Mouse (Mus musculus): ENCODE measurements at regions not wholly inside any gene's neighbourhood (a gene's known extent, or its start where the extent isn't known, plus 50 kb on each side); places are given as distances from the start of the nearest gene placed in this dataset.
A peak's percentile ranks its signal among the peaks of the same experiment; 100 is the strongest.

GRCm38 (mm10) chr12:79945899-79946298, 166.9 kb downstream of the Zfp36l1 start:
- ATAC-seq (ENCODE audit: low FRiP score, low TSS enrichment): no peak
- H3K9ac ChIP-seq (ENCODE audit: low read length): no peak overlapping the region
- DNase-seq (ENCODE audit: low spot score): no peak
- peak overlapping the region; percentile 95 for H3K27ac ChIP-seq (replicated peaks)
- no peak overlapping the region for H3K4me3 ChIP-seq (ENCODE audit: low read depth, low read length)
- no peaks in the 10 kb centered on the region for H3K27me3 ChIP-seq (ENCODE audit: control insufficient read depth, insufficient read depth, low read length)
- no peaks in the 10 kb centered on the region for H3K36me3 ChIP-seq (ENCODE audit: control insufficient read depth, insufficient read depth, low read length)
- peaks cover 11% of the 10 kb centered on the region for H3K4me1 ChIP-seq (replicated peaks; ENCODE audit: control insufficient read depth, insufficient read depth)
- 72% methylated on average over 4 of the region's 4 CpGs for WGBS
- no peak for TF ChIP-seq CTCF (IDR thresholded peaks at IDR 0.05; ENCODE audit: low read depth)
- TF ChIP-seq EP300 (optimal IDR thresholded peaks at IDR 0.05): no peak
- no peaks in the 10 kb centered on the region for H3K9me3 ChIP-seq (ENCODE audit: control insufficient read depth, low read length)
- no peak overlapping the region for H3K4me2 ChIP-seq (replicated peaks; ENCODE audit: low read depth)

- H3K36me3 ChIP-seq (ENCODE audit: control insufficient read depth, insufficient read depth, low read length): no peaks in the 10 kb centered on the region
- ATAC-seq (ENCODE audit: low FRiP score, low TSS enrichment): peak; percentile 86
- no peak overlapping the region for H3K4me2 ChIP-seq (replicated peaks; ENCODE audit: low read depth)
- no peak overlapping the region for H3K9ac ChIP-seq (ENCODE audit: low read length)
- peak; percentile 87 for DNase-seq (ENCODE audit: low spot score)
- H3K27ac ChIP-seq (replicated peaks): peak overlapping the region; percentile 95
- peaks cover 11% of the 10 kb centered on the region for H3K4me1 ChIP-seq (replicated peaks; ENCODE audit: control insufficient read depth, insufficient read depth)
- TF ChIP-seq EP300 (optimal IDR thresholded peaks at IDR 0.05) (peak; percentile 89), CTCF (IDR thresholded peaks at IDR 0.05; ENCODE audit: low read depth) (no peak; the same call in 1 of the 2 replicates)
- H3K9me3 ChIP-seq (ENCODE audit: control insufficient read depth, low read length): no peaks in the 10 kb centered on the region
- H3K27me3 ChIP-seq (ENCODE audit: control insufficient read depth, insufficient read depth, low read length): no peaks in the 10 kb centered on the region
- no peak overlapping the region for H3K4me3 ChIP-seq (ENCODE audit: low read depth, low read length)
- WGBS: 4% methylated on average over 6 of the region's 6 CpGs
Observed at GRCm38 (mm10) chr12:79944714-79945493, 167.9 kb downstream of the Zfp36l1 start.

GRCm38 (mm10) chr12:79944090-79944489, 168.7 kb downstream of the Zfp36l1 start:
- H3K4me3 ChIP-seq (ENCODE audit: low read depth, low read length): no peak overlapping the region
- H3K9me3 ChIP-seq (ENCODE audit: control insufficient read depth, low read length): no peaks in the 10 kb centered on the region
- peak overlapping the region; percentile 95 for H3K27ac ChIP-seq (replicated peaks)
- DNase-seq (ENCODE audit: low spot score) (no peak), ATAC-seq (ENCODE audit: low FRiP score, low TSS enrichment) (no peak)
- H3K9ac ChIP-seq (ENCODE audit: low read length): no peak overlapping the region
- peaks cover 11% of the 10 kb centered on the region for H3K4me1 ChIP-seq (replicated peaks; ENCODE audit: control insufficient read depth, insufficient read depth)
- WGBS: 54% methylated on average over 10 of the region's 10 CpGs
- TF ChIP-seq CTCF (IDR thresholded peaks at IDR 0.05; ENCODE audit: low read depth) (no peak), EP300 (optimal IDR thresholded peaks at IDR 0.05) (no peak)
- H3K27me3 ChIP-seq (ENCODE audit: control insufficient read depth, insufficient read depth, low read length): no peaks in the 10 kb centered on the region
- H3K36me3 ChIP-seq (ENCODE audit: control insufficient read depth, insufficient read depth, low read length): no peaks in the 10 kb centered on the region
- H3K4me2 ChIP-seq (replicated peaks; ENCODE audit: low read depth): no peak overlapping the region

GRCm38 (mm10) chr12:79942563-79943131, 170.2 kb downstream of the Zfp36l1 start:
- TF ChIP-seq CTCF (IDR thresholded peaks at IDR 0.05; ENCODE audit: low read depth) (no peak), EP300 (optimal IDR thresholded peaks at IDR 0.05) (no peak)
- no peaks in the 10 kb centered on the region for H3K9me3 ChIP-seq (ENCODE audit: control insufficient read depth, low read length)
- peak overlapping the region; percentile 18; the same call in 1 of the 2 replicates for H3K9ac ChIP-seq (ENCODE audit: low read length)
- H3K4me2 ChIP-seq (replicated peaks; ENCODE audit: low read depth): no peak overlapping the region
- H3K27me3 ChIP-seq (ENCODE audit: control insufficient read depth, insufficient read depth, low read length): no peaks in the 10 kb centered on the region
- H3K27ac ChIP-seq (replicated peaks): peak overlapping the region; percentile 95
- H3K4me3 ChIP-seq (ENCODE audit: low read depth, low read length): no peak overlapping the region
- no peak for ATAC-seq (ENCODE audit: low FRiP score, low TSS enrichment)
- no peaks in the 10 kb centered on the region for H3K36me3 ChIP-seq (ENCODE audit: control insufficient read depth, insufficient read depth, low read length)
- H3K4me1 ChIP-seq (replicated peaks; ENCODE audit: control insufficient read depth, insufficient read depth): peaks cover 11% of the 10 kb centered on the region
- WGBS: 36% methylated on average over 10 of the region's 10 CpGs
- no peak for DNase-seq (ENCODE audit: low spot score)

GRCm38 (mm10) chr12:79941828-79942227, 171.0 kb downstream of the Zfp36l1 start:
- no peaks in the 10 kb centered on the region for H3K9me3 ChIP-seq (ENCODE audit: control insufficient read depth, low read length)
- no peaks in the 10 kb centered on the region for H3K36me3 ChIP-seq (ENCODE audit: control insufficient read depth, insufficient read depth, low read length)
- DNase-seq (ENCODE audit: low spot score) (no peak), ATAC-seq (ENCODE audit: low FRiP score, low TSS enrichment) (no peak)
- no peak overlapping the region for H3K27ac ChIP-seq (replicated peaks)
- no peak overlapping the region for H3K4me2 ChIP-seq (replicated peaks; ENCODE audit: low read depth)
- TF ChIP-seq CTCF (IDR thresholded peaks at IDR 0.05; ENCODE audit: low read depth) (no peak), EP300 (optimal IDR thresholded peaks at IDR 0.05) (no peak)
- no peaks in the 10 kb centered on the region for H3K27me3 ChIP-seq (ENCODE audit: control insufficient read depth, insufficient read depth, low read length)
- no peak overlapping the region for H3K9ac ChIP-seq (ENCODE audit: low read length)
- H3K4me3 ChIP-seq (ENCODE audit: low read depth, low read length): no peak overlapping the region
- H3K4me1 ChIP-seq (replicated peaks; ENCODE audit: control insufficient read depth, insufficient read depth): peaks cover 14% of the 10 kb centered on the region
- 60% methylated on average over 3 of the region's 3 CpGs for WGBS

GRCm38 (mm10) chr12:79939436-79939835, 173.4 kb downstream of the Zfp36l1 start:
- ATAC-seq (ENCODE audit: low FRiP score, low TSS enrichment) (no peak), DNase-seq (ENCODE audit: low spot score) (no peak)
- no peak overlapping the region for H3K27ac ChIP-seq (replicated peaks)
- no peaks in the 10 kb centered on the region for H3K36me3 ChIP-seq (ENCODE audit: control insufficient read depth, insufficient read depth, low read length)
- 91% methylated on average over 9 of the region's 9 CpGs for WGBS
- no peaks in the 10 kb centered on the region for H3K27me3 ChIP-seq (ENCODE audit: control insufficient read depth, insufficient read depth, low read length)
- H3K4me2 ChIP-seq (replicated peaks; ENCODE audit: low read depth): no peak overlapping the region
- H3K9me3 ChIP-seq (ENCODE audit: control insufficient read depth, low read length): no peaks in the 10 kb centered on the region
- H3K4me1 ChIP-seq (replicated peaks; ENCODE audit: control insufficient read depth, insufficient read depth): peaks cover 5% of the 10 kb centered on the region
- no peak for TF ChIP-seq CTCF (IDR thresholded peaks at IDR 0.05; ENCODE audit: low read depth)
- TF ChIP-seq EP300 (optimal IDR thresholded peaks at IDR 0.05): no peak
- no peak overlapping the region for H3K4me3 ChIP-seq (ENCODE audit: low read depth, low read length)
- no peak overlapping the region for H3K9ac ChIP-seq (ENCODE audit: low read length)

All from stomach, postnatal 0 days (tissue).